Mouse (Mus musculus) adrenal gland, postnatal 36 days (tissue): Measurements from ENCODE around the gene Hnrnpf. TPM values are rescaled to one million over a fixed set of nuclear protein-coding genes. Genes with fewer than 3 reads are reported as not detected.

Source experiments
- DNase-seq, 2 experiments: peaks; one replicate each; pipeline ENCODE4 v3.0.0; 2021; ENCODE audit warnings: mixed read lengths in 1 of 2
- total RNA-seq, 2 experiments: library from RNA; stranded (reverse); gene quantifications; 2 replicates each; pipeline ENCODE4 v1.2.3; 2021

Gene Hnrnpf
- total RNA-seq, 2 experiments from 2014 or later, result 380 to 388 TPM

GRCm38 (mm10) chr6:117891369-117892160, 8.6 kb upstream of the Hnrnpf start:
- DNase-seq, result peak in 1 of 2 experiments; percentile 39

- no peak for DNase-seq
These were observed 7.7 kb upstream of the Hnrnpf start for GRCm38 (mm10) chr6:117892386-117892785.

GRCm38 (mm10) chr6:117893435-117893834, 6.7 kb upstream of the Hnrnpf start:
- no peak for DNase-seq

- DNase-seq, result no peak
These were observed 2.3 kb upstream of the Hnrnpf start for GRCm38 (mm10) chr6:117897800-117898199.

- DNase-seq, result no peak
These were observed 1.6 kb downstream of the Hnrnpf start for GRCm38 (mm10) chr6:117901510-117902402.

GRCm38 (mm10) chr6:117902556-117902955, 2.4 kb downstream of the Hnrnpf start:
- DNase-seq, result no peak

- DNase-seq, result no peak
These were observed 3.7 kb downstream of the Hnrnpf start for GRCm38 (mm10) chr6:117903836-117904235.

- DNase-seq, result no peak
These were observed 5.3 kb downstream of the Hnrnpf start for GRCm38 (mm10) chr6:117905260-117905930.

- DNase-seq, result peak in 1 of 2 experiments; percentile 37
These were observed 5.9 kb downstream of the Hnrnpf start for GRCm38 (mm10) chr6:117906015-117906531.

- DNase-seq, result peak; percentile 98
These were observed 6.6 kb downstream of the Hnrnpf start for GRCm38 (mm10) chr6:117906590-117907271.

- DNase-seq, result peak; percentile 92 to 95
These were observed 7.3 kb downstream of the Hnrnpf start for GRCm38 (mm10) chr6:117907301-117907978.

- peak in 1 of 2 experiments; percentile 47 for DNase-seq
These were observed 7.8 kb downstream of the Hnrnpf start for GRCm38 (mm10) chr6:117907979-117908355.

GRCm38 (mm10) chr6:117908424-117908900, 8.3 kb downstream of the Hnrnpf start:
- DNase-seq, result no peak

- DNase-seq, result no peak
These were observed 10.1 kb downstream of the Hnrnpf start for GRCm38 (mm10) chr6:117910120-117910661.

GRCm38 (mm10) chr6:117914541-117914940, 14.4 kb downstream of the Hnrnpf start:
- DNase-seq, result no peak

- DNase-seq, result no peak
These were observed 16.1 kb downstream of the Hnrnpf start for GRCm38 (mm10) chr6:117916205-117916736.

- peak; percentile 86 to 91 for DNase-seq
These were observed 16.8 kb downstream of the Hnrnpf start for GRCm38 (mm10) chr6:117916737-117917426.

- DNase-seq, result peak; percentile 66 to 75
These were observed 17.5 kb downstream of the Hnrnpf start for GRCm38 (mm10) chr6:117917576-117917975.

GRCm38 (mm10) chr6:117918043-117918442, 17.9 kb downstream of the Hnrnpf start:
- no peak for DNase-seq
